Mouse (Mus musculus): ENCODE data around the gene Gm45062. TPM values are rescaled to one million over a fixed set of nuclear protein-coding genes. Genes with fewer than 3 reads are reported as not detected.
A peak's percentile ranks its signal among the peaks of the same experiment; 100 is the strongest.
"Not testable (repeated sequence)": the region's sequence is repeated elsewhere in the genome, so short reads cannot be mapped to it uniquely, and the experiment has no call there.

Gm45062 gene
- polyA plus RNA-seq, 1 experiment: not detected

- H3K4me1 ChIP-seq (ENCODE audit: control insufficient read depth): peaks cover 3% of the 10 kb centered on the region
- no peak overlapping the region for H3K4me3 ChIP-seq (replicated peaks)
- no peak for TF ChIP-seq TAL1 (IDR thresholded peaks at IDR 0.05; ENCODE audit: low read length)
- no peak for TF ChIP-seq GATA1 (IDR thresholded peaks at IDR 0.05; ENCODE audit: low read length)
- 0 out of 2 replicates have a peak, but pooled peaks cover 3% of the 10 kb centered on the region for H3K9me3 ChIP-seq (ENCODE audit: control insufficient read depth, low read length)
- peaks cover 3% of the 10 kb centered on the region for H3K36me3 ChIP-seq (ENCODE audit: control insufficient read depth)
- no peaks in the 10 kb centered on the region for H3K27me3 ChIP-seq (ENCODE audit: control insufficient read depth)
These were observed 40.0 kb downstream of the Gm45062 start for GRCm38 (mm10) chr6:8299066-8299863.

- peaks cover 4% of the 10 kb centered on the region for H3K4me1 ChIP-seq (ENCODE audit: control insufficient read depth)
- no peak overlapping the region for H3K4me3 ChIP-seq (replicated peaks)
- no peaks in the 10 kb centered on the region for H3K27me3 ChIP-seq (ENCODE audit: control insufficient read depth)
- no peaks in the 10 kb centered on the region for H3K9me3 ChIP-seq (ENCODE audit: control insufficient read depth, low read length)
- TF ChIP-seq TAL1 (IDR thresholded peaks at IDR 0.05; ENCODE audit: low read length) (no peak), GATA1 (IDR thresholded peaks at IDR 0.05; ENCODE audit: low read length) (no peak)
- H3K36me3 ChIP-seq (ENCODE audit: control insufficient read depth): no peaks in the 10 kb centered on the region; the same call in 1 of the 2 replicates
These were observed 48.9 kb downstream of the Gm45062 start for GRCm38 (mm10) chr6:8307878-8308775.

GRCm38 (mm10) chr6:8312554-8312953 lies 53.3 kb downstream of the Gm45062 start:
- H3K36me3 ChIP-seq (ENCODE audit: control insufficient read depth): no peaks in the 10 kb centered on the region; the same call in 1 of the 2 replicates
- H3K9me3 ChIP-seq (ENCODE audit: control insufficient read depth, low read length): no peaks in the 10 kb centered on the region
- TF ChIP-seq GATA1 (IDR thresholded peaks at IDR 0.05; ENCODE audit: low read length) (no peak), TAL1 (IDR thresholded peaks at IDR 0.05; ENCODE audit: low read length) (no peak)
- peaks cover 32% of the 10 kb centered on the region for H3K4me1 ChIP-seq (ENCODE audit: control insufficient read depth)
- no peak overlapping the region for H3K4me3 ChIP-seq (replicated peaks)
- no peaks in the 10 kb centered on the region for H3K27me3 ChIP-seq (ENCODE audit: control insufficient read depth)

GRCm38 (mm10) chr6:8316201-8316600 lies 57.0 kb downstream of the Gm45062 start:
- H3K4me1 ChIP-seq (ENCODE audit: control insufficient read depth): peaks cover 43% of the 10 kb centered on the region
- H3K36me3 ChIP-seq (ENCODE audit: control insufficient read depth): peaks cover 2% of the 10 kb centered on the region
- H3K4me3 ChIP-seq (replicated peaks): no peak overlapping the region
- no peaks in the 10 kb centered on the region for H3K27me3 ChIP-seq (ENCODE audit: control insufficient read depth)
- TF ChIP-seq GATA1 (IDR thresholded peaks at IDR 0.05; ENCODE audit: low read length) (no peak), TAL1 (IDR thresholded peaks at IDR 0.05; ENCODE audit: low read length) (peak; percentile 18; the same call in 1 of the 3 replicates)
- no peaks in the 10 kb centered on the region for H3K9me3 ChIP-seq (ENCODE audit: control insufficient read depth, low read length)

- Histone ChIP-seq H3K9me3 (ENCODE audit: control insufficient read depth, low read length) (no peaks in the 10 kb centered on the region), H3K4me1 (ENCODE audit: control insufficient read depth) (peaks cover 38% of the 10 kb centered on the region), H3K36me3 (ENCODE audit: control insufficient read depth) (peaks cover 2% of the 10 kb centered on the region; the same call in 1 of the 2 replicates), H3K4me3 (replicated peaks) (no peak overlapping the region), H3K27me3 (ENCODE audit: control insufficient read depth) (no peaks in the 10 kb centered on the region)
- TF ChIP-seq GATA1 (IDR thresholded peaks at IDR 0.05; ENCODE audit: low read length) (no peak), TAL1 (IDR thresholded peaks at IDR 0.05; ENCODE audit: low read length) (no peak)
These were observed 60.3 kb downstream of the Gm45062 start for GRCm38 (mm10) chr6:8319591-8319990.

GRCm38 (mm10) chr6:8331496-8331895 lies 72.2 kb downstream of the Gm45062 start:
- H3K4me1 ChIP-seq (ENCODE audit: control insufficient read depth); H3K4me3 ChIP-seq (replicated peaks); H3K36me3 ChIP-seq (ENCODE audit: control insufficient read depth); H3K9me3 ChIP-seq (ENCODE audit: control insufficient read depth, low read length); H3K27me3 ChIP-seq (ENCODE audit: control insufficient read depth): not testable (repeated sequence)

- TF ChIP-seq TAL1 (IDR thresholded peaks at IDR 0.05; ENCODE audit: low read length) (no peak), GATA1 (IDR thresholded peaks at IDR 0.05; ENCODE audit: low read length) (no peak)
- no peak overlapping the region for H3K4me3 ChIP-seq (replicated peaks)
- no peaks in the 10 kb centered on the region for H3K27me3 ChIP-seq (ENCODE audit: control insufficient read depth)
- peaks cover 4% of the 10 kb centered on the region for H3K4me1 ChIP-seq (ENCODE audit: control insufficient read depth)
- H3K36me3 ChIP-seq (ENCODE audit: control insufficient read depth): no peaks in the 10 kb centered on the region; the same call in 1 of the 2 replicates
- no peaks in the 10 kb centered on the region for H3K9me3 ChIP-seq (ENCODE audit: control insufficient read depth, low read length)
These were observed 74.1 kb downstream of the Gm45062 start for GRCm38 (mm10) chr6:8333380-8333779.

GRCm38 (mm10) chr6:8336487-8337390 lies 77.5 kb downstream of the Gm45062 start:
- TF ChIP-seq GATA1 (IDR thresholded peaks at IDR 0.05; ENCODE audit: low read length) (no peak), TAL1 (IDR thresholded peaks at IDR 0.05; ENCODE audit: low read length) (no peak)
- H3K36me3 ChIP-seq (ENCODE audit: control insufficient read depth): no peaks in the 10 kb centered on the region; the same call in 1 of the 2 replicates
- H3K27me3 ChIP-seq (ENCODE audit: control insufficient read depth): no peaks in the 10 kb centered on the region
- no peaks in the 10 kb centered on the region for H3K9me3 ChIP-seq (ENCODE audit: control insufficient read depth, low read length)
- H3K4me3 ChIP-seq (replicated peaks): no peak overlapping the region
- H3K4me1 ChIP-seq (ENCODE audit: control insufficient read depth): peaks cover 10% of the 10 kb centered on the region

All from erythroblast, embryonic 14.5 days (primary cell).